Mouse (Mus musculus) CH12.LX (cell line): ENCODE measurements around the gene Map2k6.

Source experiments
- CTCF ChIP-seq, 2 experiments: IDR thresholded peaks in 1 of 2; conservative IDR thresholded peaks in 1 of 2; 2 replicates each; pipeline ENCODE4 v1.5.1; 2011 to 2012; ENCODE audit warnings: low read depth in 2 of 2, low read length in 2 of 2, improper control_type of control experiment in 1 of 2, inconsistent platforms in 1 of 2, mild to moderate bottlenecking in 1 of 2, moderate library complexity in 1 of 2
- EP300 ChIP-seq: IDR thresholded peaks from 2 replicates; pipeline ENCODE4 v1.6.1; 2011; ENCODE audit warnings: low read length, improper control_type of control experiment
- JUN ChIP-seq: IDR thresholded peaks from 2 replicates; pipeline ENCODE4 v1.6.1; 2011; ENCODE audit warnings: low read depth, mild to moderate bottlenecking, low read length, improper control_type of control experiment, moderate library complexity; ENCODE audit not compliant: insufficient read depth
- MAFK ChIP-seq: IDR thresholded peaks from 2 replicates; pipeline ENCODE4 v1.6.1; 2011; ENCODE audit warnings: low read length, improper control_type of control experiment; ENCODE audit not compliant: insufficient replicate concordance
- MAZ ChIP-seq: IDR thresholded peaks from 2 replicates; pipeline ENCODE4 v1.6.1; 2012; ENCODE audit warnings: low read depth, mild to moderate bottlenecking, inconsistent platforms, low read length, improper control_type of control experiment, moderate library complexity
- MYC ChIP-seq: IDR thresholded peaks from 2 replicates; pipeline ENCODE4 v1.6.1; 2011; ENCODE audit warnings: low read depth, mild to moderate bottlenecking, improper control_type of control experiment, low read length
- POLR2A ChIP-seq: IDR thresholded peaks from 2 replicates; pipeline ENCODE4 v1.6.1; 2011; ENCODE audit warnings: low read depth, mild to moderate bottlenecking, improper control_type of control experiment, low read length
- POLR2AphosphoS2 ChIP-seq: IDR thresholded peaks from 2 replicates; pipeline ENCODE4 v1.6.1; 2011; ENCODE audit warnings: low read depth, low read length, improper control_type of control experiment
- RAD21 ChIP-seq: IDR thresholded peaks from 2 replicates; pipeline ENCODE4 v1.6.1; 2011; ENCODE audit warnings: low read depth, mild to moderate bottlenecking, low read length, improper control_type of control experiment, moderate library complexity
- RCOR1 ChIP-seq: conservative IDR thresholded peaks from 2 replicates; pipeline ENCODE4 v1.6.1; 2012; ENCODE audit warnings: low read depth, mild to moderate bottlenecking, inconsistent platforms, low read length, improper control_type of control experiment
- TBP ChIP-seq: conservative IDR thresholded peaks from 2 replicates; pipeline ENCODE4 v1.6.1; 2011; ENCODE audit warnings: low read depth, low read length, improper control_type of control experiment
- UBTF ChIP-seq: IDR thresholded peaks from 2 replicates; pipeline ENCODE4 v1.6.1; 2012; ENCODE audit warnings: low read depth, mild to moderate bottlenecking, inconsistent platforms, low read length, improper control_type of control experiment, moderate library complexity
- USF1 ChIP-seq: IDR thresholded peaks from 2 replicates; pipeline ENCODE4 v1.6.1; 2014; ENCODE audit warnings: low read depth, mild to moderate bottlenecking, inconsistent platforms, low read length, improper control_type of control experiment
- ZC3H11A ChIP-seq: IDR thresholded peaks from 2 replicates; pipeline ENCODE4 v1.6.1; 2012; ENCODE audit warnings: low read depth, mild to moderate bottlenecking, inconsistent platforms, low read length, improper control_type of control experiment

- TF ChIP-seq USF1 (no peak), MAZ (no peak), UBTF (no peak), MAFK (no peak), MYC (no peak), CTCF (conservative IDR thresholded peaks at IDR 0.05 in 1 of 2, IDR thresholded peaks at IDR 0.05 in 1 of 2; ENCODE audit: low read depth in 2 of 2, low read length in 2 of 2) (no peak), EP300 (no peak), ZC3H11A (no peak), RCOR1 (no peak), POLR2AphosphoS2 (no peak), JUN (no peak), TBP (no peak), POLR2A (no peak), RAD21 (no peak)
These were observed 6.7 kb downstream of the Map2k6 start for GRCm38 (mm10) chr11:110405607-110406006.
